Mouse (Mus musculus) skeletal muscle tissue, adult 2 months (tissue): Measurements from ENCODE around the gene Eef1akmt2.

Source experiments
- DNase-seq: peaks from one replicate; pipeline ENCODE4 v3.0.0-alpha.2; 2012; ENCODE audit warnings: low read depth, low spot score

Eef1akmt2 gene

DNA sequence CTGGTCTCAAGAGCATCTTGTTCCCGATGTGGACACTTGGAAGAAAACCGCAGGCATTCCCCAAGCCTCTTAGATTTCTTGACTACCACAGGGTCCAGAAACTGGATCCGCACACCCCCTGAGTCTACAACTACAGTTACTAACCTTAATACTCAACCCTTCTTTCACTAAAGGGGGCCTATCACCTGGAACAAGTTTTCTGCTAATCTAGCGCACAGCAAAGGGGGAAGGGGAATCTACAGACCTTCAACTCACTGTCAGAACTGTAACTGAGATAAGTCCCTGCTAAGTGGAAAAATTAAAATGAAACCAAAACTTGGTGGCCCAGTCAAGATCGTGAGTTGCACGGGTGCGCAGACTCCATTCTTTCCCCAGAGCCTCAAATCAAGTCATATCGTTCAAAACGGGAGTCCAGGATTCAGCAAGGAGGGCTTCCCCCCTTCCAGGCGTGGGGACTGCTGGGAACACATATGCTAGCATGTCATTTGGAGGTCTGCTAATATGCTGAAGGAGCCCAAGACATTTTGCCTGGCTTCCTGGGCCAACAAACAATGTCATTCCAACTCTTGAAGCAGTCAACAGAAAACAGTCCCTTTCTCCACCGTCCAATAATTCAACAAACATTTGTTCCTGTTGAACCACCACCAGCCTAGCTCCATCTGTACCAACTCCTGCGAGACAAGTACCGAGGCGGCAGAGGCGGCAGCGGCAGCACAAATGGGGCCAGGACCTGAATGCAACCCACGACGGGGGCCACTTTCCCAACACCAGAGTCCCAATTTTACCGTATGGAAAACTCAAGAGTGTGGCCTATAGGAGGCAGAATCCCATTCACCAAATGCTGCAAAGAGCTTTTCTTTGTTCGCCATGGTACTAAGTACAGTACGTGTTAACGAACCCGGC is 40.5 kb downstream of the Eef1akmt2 start:
- DNase-seq: no peak

DNA sequence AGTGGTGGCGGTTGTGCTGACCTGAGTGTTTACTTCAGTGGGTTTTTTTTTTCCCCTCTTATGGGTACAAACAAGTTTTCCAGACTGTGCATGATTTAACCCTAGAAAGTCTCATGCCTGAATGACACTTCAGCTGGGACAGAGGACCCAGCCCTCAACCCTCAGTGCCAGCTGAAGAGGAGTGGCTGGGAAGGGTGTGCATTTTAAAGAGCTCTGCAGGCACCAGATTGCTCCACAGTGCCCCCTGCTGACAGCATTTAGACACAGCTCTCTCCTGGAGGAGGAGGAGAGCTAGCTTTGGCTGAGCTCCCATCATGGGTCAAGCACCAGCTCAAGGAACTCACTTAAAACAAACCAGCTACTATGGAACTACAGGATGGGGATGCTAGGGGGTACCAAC is 41.6 kb downstream of the Eef1akmt2 start:
- peak; percentile 92 for DNase-seq

DNA sequence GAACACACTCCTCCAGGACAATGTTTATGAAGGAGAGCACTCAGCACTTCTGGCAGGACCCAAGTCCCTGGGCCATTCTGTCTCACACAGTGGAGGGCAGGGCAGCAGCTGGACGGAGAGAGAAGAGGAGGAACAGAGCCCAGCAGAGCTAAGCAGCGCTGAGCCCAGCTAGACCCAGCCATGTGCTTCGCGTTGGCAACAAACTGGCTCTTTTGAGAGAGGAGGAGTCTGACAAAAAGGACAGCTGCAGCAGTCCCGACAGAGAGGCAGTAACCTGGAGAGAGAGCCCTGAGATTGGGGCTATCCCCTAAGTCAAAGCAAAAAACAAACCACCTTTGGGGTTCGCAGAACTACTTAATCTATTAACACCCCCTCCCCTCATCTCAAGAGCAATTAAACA is 42.1 kb downstream of the Eef1akmt2 start:
- DNase-seq: peak; percentile 86

DNA sequence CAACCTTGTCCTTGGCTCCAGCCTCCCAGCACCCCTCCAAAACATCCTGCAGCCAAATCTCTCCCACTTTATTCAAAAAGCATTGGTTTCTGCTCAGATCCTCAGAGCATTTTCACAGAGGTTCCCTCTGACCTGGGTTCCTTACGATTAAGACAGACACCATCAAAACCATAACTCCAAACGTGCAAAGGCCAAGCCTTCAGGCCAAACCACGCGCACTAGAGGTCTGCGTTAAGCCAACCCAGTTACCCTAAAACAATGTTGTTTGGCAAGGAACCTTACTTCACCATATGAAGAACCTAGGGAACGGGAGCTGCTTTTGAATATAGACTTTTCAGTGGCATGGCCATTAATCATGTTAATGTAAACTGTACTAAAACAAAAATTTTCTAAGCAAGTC is 42.8 kb downstream of the Eef1akmt2 start:
- no peak for DNase-seq

DNA sequence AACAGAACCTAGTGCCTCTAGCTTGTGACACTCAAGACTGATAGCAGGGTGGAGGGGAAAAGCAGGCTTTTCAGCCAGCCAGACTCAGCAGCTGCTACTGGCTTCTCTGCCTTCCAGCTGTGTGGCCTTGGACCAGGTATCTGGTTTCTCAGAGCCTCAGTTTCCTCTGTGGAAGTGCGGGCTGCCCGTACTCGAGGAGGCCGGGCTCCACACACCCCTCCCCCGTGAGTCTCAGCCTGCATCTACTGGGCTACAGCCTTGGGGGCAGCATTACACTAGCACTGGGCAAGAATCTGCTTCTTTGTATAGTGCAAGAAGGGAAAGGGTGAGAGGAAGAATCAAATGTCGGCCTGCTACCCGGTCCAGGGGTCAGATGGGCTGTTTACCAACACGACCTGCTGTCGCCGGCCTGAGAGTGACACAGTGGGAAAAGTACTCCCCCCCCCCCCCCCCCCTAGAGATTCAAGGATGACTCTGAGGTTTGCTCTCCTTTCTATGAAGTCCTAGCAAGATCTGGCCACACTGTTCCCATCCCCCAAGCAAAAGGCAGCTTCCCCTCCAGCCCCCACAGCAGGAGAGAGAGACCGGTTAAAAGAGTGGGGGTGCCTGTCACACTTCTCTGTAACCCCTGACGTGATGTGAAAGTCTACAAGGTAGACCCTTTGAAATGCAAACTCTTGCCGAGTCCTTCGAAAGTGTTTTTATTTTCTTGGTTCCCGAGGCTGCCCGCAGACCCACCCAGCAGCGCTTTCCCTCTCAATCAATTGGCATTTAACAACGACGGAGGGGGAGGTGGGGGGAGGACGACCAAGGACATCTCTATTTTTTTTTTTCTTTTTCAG is 43.4 kb downstream of the Eef1akmt2 start:
- no peak for DNase-seq

DNA sequence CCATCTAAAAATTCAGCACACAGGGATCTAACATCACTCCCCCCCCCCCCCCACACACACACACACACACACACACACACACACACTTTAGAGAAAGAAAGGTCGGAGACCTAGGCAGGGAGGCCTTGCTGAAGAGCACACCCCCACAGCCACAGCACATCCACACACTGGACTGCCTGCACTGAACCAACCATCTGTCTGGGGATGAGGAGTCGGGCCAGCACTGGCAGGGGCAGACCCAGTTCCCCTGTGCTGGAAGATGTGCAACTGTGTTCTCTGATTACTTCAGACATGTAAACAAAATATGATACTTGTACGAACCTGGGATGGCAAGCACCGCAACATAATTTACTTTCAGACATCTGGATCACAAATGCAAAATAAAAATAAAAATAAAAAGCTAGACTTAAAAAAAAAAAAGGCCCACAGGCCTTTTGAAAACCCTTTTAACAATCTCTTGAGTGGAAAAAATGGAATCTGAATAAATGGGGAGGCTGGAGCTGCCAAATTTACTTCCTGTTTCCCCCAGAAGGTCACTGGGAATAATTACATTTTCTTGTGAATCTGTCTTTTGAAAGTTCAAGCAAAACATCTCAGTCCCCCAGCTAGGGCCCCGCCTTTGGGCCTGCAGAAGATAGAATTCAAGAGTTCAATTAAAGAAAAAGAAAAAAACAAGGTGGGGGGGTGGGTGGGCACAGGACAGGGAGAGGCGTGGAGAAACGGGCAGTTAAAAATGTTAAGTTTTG is 44.2 kb downstream of the Eef1akmt2 start:
- peak; percentile 88 for DNase-seq

DNA sequence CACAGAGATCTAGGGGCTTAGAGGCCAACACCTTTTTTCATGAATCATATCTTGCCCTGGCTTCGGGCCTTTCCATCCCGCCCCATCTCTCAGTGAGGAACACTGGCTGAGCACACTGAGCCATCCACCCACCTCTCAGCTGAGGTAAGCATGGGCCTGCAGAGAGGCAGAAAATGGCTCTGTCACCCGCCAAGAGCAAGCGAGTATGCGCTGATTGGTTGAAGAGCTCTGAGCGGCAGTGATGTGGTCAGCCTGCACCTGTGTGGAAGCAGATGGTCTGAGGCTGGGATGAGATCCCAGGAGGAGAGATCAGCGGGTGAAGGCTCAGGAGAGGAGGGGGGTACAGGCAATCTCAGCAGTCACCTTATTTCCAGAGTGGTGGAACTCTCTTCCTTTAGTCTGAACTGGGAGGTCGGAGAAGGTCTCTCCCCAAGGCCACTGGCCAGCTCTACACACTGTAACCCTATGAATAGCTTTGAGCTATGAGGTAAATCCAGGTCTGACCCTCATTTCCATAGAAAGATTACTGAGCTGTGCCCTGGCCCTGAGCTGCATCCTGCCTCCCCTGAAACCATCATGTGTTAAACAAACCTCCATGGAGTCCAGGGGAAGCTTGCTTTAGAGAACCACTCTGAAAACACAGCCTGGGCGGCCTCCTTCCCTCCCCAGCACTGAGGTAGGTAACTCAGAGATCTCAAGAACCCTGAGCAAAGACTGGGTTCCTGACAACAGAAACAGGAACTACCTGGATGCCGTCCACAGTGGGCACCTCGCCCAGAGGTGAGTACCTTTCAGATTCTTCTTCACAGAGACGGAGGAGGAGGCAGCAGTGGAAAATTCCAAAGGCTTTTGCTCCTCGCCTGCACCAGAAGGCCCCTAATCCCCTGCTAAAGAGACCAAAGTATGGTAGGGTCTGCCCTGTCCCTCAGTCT is 45.3 kb downstream of the Eef1akmt2 start:
- no peak for DNase-seq

DNA sequence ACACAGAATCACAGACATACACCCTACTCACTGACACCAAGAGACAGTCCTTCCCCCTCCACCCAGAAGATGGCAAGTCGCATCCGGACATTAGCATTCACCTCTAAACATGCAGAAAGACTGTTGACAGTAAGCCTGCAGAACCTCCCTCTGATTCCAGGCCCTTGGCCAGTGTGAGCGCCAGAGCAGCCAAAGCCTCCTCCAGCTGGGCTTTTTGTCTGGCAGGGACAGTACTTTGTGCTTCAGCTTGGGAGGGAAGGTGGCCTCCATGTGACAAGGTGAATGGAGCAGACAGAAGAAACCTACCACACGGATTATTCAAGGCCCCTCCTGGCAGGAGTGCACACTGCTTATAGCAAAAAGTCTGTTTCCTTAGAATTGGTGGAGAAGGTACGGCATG is 46.2 kb downstream of the Eef1akmt2 start:
- DNase-seq: no peak

DNA sequence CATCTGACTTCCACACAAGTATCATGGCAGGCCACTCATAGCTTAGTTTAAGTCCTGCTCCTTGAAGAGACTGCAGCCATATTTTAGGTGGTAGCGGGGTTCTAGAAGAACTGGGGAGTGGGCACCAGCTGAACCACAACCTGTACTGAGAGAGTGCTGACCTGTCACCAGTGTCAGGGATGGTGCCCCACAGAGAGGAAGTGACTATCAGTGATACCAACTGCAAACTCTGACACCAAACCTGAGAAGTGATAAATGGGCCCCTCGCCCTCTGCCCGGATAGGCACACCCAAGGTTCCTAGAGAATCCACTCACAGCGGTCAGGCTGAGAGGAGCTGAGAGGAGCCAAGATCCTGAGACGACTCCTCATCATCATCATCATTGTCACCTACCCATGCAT is 47.5 kb downstream of the Eef1akmt2 start:
- DNase-seq: no peak

DNA sequence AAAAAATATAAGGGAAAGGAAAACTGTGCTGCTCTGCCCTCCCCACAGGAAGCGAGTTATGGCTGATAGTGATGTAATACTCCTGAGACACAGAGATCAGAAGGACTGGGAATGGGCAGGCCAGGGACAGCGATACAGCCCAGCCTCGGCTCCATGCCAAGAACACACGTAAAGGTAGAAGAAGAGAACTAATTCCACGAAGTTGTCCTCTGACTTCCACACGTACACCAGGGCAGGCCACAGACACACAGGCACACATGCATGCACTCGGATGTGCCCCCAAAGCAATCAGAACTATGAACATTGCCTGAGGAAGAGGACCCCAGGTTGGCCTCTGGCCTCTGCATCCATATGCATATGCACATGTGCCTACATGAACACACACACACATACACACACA is 48.0 kb downstream of the Eef1akmt2 start:
- no peak for DNase-seq

DNA sequence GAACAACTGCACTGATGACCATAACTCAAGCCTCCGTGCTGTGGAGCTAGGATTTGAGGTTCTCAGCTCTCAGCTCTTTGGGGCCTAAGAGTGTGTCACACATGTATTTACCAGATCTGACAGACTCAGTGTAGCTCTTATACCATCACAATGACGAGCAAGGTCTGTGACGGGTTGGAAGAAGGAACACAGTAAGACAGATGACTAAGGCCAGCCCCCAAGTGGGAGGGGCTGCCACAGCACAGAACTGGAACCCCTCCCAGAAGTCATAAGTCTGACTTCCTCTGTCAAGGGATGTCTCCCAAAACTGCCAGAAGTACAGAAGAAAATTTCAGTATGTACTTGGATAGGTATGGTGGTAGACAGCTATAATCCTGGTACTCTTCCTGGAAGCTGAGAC is 48.5 kb downstream of the Eef1akmt2 start:
- no peak for DNase-seq

DNA sequence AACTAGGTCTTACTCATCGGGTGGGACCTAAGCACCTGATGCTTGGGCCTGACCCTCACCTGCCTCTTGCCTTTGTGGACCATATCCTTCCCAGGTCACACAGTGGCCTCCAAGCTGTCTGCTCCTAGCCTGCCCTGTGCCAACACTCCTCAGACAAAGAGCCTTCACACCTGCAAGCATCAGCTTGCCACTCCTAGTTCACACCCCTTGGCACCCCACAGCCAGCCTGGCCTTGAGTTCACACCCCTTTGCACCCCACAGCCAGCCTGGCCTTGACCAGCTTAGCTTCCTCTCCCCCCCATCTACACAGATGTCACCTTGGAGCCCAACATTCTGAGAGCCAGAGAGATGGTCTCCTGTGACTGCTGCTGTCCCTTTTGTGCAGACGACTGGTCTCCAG is 49.1 kb downstream of the Eef1akmt2 start:
- no peak for DNase-seq

DNA sequence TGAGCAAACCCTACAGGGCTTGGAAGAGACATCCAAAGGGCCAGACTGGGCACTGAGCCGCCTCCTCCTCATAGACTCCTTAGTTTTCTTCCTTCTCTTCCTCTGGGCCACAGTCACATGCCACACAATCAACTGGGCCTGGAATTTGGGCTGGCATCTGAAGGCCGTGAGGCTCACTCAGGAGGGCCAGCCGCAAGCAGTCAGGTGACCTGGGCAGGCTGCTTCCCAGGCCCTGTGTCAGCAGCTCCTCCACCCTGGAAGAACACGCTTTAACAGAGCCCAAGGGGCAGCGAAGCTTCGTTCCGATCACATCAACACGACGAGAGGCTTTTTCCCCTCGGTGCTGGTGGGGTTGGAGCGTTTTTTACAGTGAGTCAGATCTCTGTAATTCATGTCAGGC is 49.8 kb downstream of the Eef1akmt2 start:
- no peak for DNase-seq

DNA sequence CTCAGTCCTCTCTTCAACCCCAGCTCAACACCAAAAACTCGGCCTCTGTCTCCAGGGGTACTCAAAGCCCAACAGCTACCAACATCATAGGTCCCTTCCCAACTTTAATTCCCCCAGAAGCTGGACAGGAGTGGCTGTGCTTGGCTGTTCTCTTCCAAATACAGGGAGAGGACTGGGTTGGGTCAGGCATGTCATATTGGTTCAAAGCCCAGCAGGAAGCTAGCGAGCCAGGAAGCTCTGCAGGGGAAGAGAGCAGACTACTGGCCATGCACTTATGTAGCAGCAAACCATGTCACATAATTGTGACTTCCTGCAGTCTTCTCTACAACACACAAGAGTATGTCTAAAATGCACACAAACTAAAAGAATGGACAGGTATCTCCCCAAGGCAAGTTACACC is 50.4 kb downstream of the Eef1akmt2 start:
- DNase-seq: no peak

DNA sequence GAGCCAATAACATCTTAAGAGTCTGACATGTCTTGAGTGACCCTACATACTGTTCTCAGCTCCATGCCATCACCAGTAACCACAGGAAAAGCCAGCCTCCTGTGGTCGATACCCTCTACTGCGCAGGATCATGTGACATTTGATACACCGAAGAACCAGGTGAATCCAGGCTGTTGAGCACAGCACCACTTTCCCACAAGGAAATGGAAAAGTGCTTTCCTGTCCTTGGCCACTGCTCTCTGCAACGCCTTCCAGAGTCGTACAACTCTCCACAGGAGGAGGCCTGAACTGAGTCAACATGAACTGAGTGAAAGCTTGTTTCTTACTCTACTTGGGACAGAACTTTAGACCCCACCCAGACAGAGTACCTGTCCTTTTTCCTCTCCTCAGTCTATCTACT is 51.0 kb downstream of the Eef1akmt2 start:
- no peak for DNase-seq

DNA sequence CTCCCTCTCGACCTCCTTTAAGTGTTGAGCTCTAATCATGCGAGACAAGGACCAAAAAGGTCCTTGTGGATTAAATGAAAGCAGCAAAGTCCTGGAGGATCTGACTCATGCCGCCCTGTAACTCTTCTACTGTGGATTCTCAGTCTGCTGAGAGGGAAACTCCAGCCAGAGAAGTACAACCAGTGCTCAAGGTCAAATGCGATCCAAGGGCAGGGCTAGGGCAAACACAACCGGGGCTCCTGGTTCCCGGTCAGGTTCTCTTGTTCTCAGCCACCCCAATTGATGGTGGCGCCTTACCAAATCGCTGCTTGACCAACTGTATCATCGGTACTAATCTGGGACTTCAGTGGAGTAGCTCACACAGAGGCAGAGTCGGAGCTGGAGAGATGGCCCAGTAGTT is 51.6 kb downstream of the Eef1akmt2 start:
- no peak for DNase-seq

DNA sequence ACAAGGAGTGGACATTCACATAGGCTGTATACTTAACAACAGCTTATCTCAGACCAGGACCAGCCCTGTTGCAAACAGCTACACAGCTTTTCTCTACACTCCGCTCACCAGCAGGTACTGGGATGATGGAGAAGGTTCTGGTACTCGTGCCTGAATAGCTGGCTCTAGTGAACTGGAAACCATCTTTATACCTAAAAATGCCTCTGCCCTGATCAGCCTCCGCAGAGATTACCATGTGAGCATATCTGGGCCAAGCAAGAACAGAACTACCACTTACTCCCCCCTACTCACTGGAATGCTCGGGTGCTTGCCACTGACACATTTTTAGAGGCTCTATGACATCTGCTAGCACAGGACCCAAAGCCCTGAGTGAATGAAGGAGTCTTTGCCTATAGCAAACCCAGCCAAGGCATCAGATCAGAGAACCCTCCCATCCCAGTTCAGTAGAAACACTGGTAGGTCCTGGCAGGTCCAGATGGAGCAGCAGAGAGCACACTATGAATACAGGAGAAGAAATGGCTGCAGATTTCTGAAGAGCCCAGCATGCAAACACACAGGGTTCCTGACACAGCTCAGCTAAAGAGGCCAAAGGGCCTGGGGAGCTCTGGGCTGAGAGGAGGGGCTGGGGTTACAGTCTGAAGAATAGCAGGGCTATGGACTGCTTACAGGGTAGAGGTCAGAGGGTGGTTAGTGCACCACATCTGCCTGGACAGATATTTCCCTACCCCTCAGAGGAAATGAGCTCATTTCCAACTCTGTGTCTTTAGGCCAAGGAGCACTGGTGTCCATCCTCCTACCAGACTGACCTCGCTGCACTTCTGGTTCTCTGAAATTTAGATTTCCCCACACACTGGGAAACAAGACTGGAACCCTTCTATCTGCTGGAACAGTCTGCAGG is 53.1 kb downstream of the Eef1akmt2 start:
- no peak for DNase-seq

DNA sequence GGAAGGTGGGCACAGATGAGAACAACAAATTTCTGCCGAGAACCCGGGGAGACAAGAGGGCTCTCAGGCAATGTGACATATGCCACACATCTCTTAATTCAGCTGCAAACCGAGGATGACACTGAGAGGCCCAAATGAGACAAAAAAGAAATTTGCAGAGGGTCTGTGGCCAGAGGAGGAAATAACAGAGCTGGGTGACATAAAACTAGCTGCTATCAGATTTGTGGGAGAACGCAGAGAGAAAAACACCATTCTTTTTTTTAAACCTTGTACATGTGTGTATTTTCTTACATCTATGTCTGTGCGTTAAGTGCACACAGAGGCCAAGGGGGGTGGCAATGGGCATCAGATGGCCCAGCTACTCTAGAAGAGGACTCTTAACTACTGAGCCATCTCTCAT is 57.3 kb downstream of the Eef1akmt2 start:
- no peak for DNase-seq

DNA sequence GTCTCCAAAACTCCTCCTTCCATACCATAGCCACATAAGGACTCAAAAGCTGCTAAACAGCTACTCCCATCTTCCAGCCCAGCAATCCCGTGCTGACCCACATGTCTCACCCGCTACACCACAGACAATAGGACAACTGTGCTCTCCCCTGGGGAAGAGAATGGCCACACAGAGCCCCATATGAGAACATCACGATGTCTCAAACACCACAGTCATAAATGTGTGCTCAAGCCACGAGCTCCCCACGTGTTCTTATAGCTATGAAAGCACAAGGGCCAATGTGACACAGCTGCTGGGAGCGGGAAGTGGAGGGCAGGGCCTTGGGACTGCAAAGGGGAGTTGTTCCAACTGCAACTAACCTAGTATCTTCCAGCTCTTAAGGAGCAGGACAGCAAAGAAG is 59.0 kb downstream of the Eef1akmt2 start:
- DNase-seq: no peak
